Mouse (Mus musculus): ENCODE results near the gene Dpp6.

Dpp6 gene

DNA sequence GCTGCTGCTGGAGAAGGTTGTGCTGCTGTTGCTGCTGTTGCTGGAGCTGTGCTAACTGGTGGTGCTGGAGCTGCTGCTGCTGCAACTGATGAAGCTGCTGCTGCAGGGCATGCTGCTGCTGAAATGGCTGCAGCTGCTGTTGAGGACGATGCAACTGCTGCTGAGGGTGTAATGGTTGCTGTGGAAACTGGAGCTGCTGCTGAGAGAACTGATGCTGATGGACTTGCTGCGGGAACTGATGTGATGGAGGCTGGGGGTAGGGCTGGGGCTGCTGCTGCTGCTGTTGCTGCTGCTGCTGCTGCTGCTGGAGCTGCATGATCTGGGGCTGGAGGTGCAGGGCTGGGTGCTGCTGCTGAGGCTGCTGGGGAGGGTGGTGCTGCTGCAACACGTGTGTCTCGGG, 948.8 kb downstream of the Dpp6 start:
- H3K36me3 ChIP-seq (ENCODE audit: control insufficient read depth, insufficient read depth, low read length, poor library complexity, severe bottlenecking), result no peaks in the 10 kb centered on the region; the same call in 1 of the 2 replicates
- DNase-seq (ENCODE audit: low read depth, low spot score), result no peak
- H3K27me3 ChIP-seq (ENCODE audit: control insufficient read depth, insufficient read depth, low read length, poor library complexity, severe bottlenecking), result no peaks in the 10 kb centered on the region

DNA sequence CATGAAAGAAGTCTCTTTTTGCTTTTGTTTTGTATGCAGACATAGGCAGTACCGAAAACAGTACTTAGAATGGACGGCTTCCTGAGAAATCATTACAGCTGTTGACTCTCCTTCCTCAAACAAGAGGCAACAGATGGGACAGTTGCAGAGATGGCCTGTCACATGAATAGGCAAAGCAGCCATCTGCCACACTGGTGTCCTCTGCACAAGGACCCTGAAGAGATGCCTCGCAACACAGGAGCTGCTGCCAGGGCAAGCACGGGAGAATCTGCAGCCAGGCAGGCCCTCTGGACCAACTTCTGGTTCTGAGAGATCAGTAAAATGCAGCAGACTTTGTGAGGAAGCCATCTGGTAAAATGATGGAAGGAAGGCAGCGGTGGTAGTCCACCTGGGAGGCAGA, 950.9 kb downstream of the Dpp6 start:
- DNase-seq (ENCODE audit: low read depth, low spot score), result no peak
- H3K36me3 ChIP-seq (ENCODE audit: control insufficient read depth, insufficient read depth, low read length, poor library complexity, severe bottlenecking), result no peaks in the 10 kb centered on the region; the same call in 1 of the 2 replicates
- no peaks in the 10 kb centered on the region for H3K27me3 ChIP-seq (ENCODE audit: control insufficient read depth, insufficient read depth, low read length, poor library complexity, severe bottlenecking)

All from splenic B cell, adult 2 months (primary cell).